Mouse (Mus musculus) mesoderm, embryonic 11.5 days (tissue): ENCODE measurements around the gene Vwce.
A peak's percentile ranks its signal among the peaks of the same experiment; 100 is the strongest.

ENCODE experiments used
- DNase-seq: peaks from one replicate; pipeline ENCODE4 v3.0.0-alpha.2; 2012; ENCODE audit warnings: low read depth, low spot score

The Vwce gene

GRCm38 (mm10) chr19:10634106-10634871 is at the start of gene Vwce:
Vwce (plus strand) TSS chr19:10634213.
- DNase-seq, result peak; percentile 71

- DNase-seq, result no peak
These were observed 48.9 kb upstream of the Vwce start for GRCm38 (mm10) chr19:10585112-10585511.

GRCm38 (mm10) chr19:10587231-10587630 is 46.8 kb upstream of the Vwce start:
- no peak for DNase-seq

GRCm38 (mm10) chr19:10589127-10589857 is 44.7 kb upstream of the Vwce start:
- DNase-seq, result no peak

- no peak for DNase-seq
These were observed 43.7 kb upstream of the Vwce start for GRCm38 (mm10) chr19:10590301-10590700.

GRCm38 (mm10) chr19:10591659-10592377 is 42.2 kb upstream of the Vwce start:
- DNase-seq, result no peak

- peak; percentile 16 for DNase-seq
These were observed 35.8 kb upstream of the Vwce start for GRCm38 (mm10) chr19:10598188-10598587.

- DNase-seq, result no peak
These were observed 34.4 kb upstream of the Vwce start for GRCm38 (mm10) chr19:10599648-10600047.

GRCm38 (mm10) chr19:10602247-10602769 is 31.7 kb upstream of the Vwce start:
- DNase-seq, result no peak

GRCm38 (mm10) chr19:10602787-10603186 is 31.2 kb upstream of the Vwce start:
- peak; percentile 93 for DNase-seq

- DNase-seq, result no peak
These were observed 30.1 kb upstream of the Vwce start for GRCm38 (mm10) chr19:10603660-10604523.

GRCm38 (mm10) chr19:10604534-10604933 is 29.5 kb upstream of the Vwce start:
- no peak for DNase-seq

GRCm38 (mm10) chr19:10605293-10605900 is 28.6 kb upstream of the Vwce start, which contains the start of the genes Ddb1 and Tkfc:
Ddb1 (plus strand) TSS chr19:10605327.
Tkfc (minus strand) TSS chr19:10605654.
- DNase-seq, result peak; percentile 99

GRCm38 (mm10) chr19:10605901-10606622 is 28.0 kb upstream of the Vwce start:
- peak; percentile 44 for DNase-seq

- DNase-seq, result no peak
These were observed 25.3 kb upstream of the Vwce start for GRCm38 (mm10) chr19:10608573-10609240.

- DNase-seq, result peak; percentile 57
These were observed 882 bp downstream of the Vwce start for GRCm38 (mm10) chr19:10634872-10635318.

- no peak for DNase-seq
These were observed 3.8 kb downstream of the Vwce start for GRCm38 (mm10) chr19:10637840-10638239.

- no peak for DNase-seq
These were observed 6.1 kb downstream of the Vwce start for GRCm38 (mm10) chr19:10640080-10640479.
